Mouse (Mus musculus) kidney, postnatal 10 days (tissue): ENCODE data around the gene Gfod2.

Source experiments
- DNase-seq: peaks from one replicate; pipeline ENCODE4 v3.0.0; 2021; ENCODE audit warnings: mixed read lengths

Gfod2 gene

GRCm38 (mm10) chr8:105757796-105758276, 628 bp downstream of the Gfod2 start:
- no peak for DNase-seq

GRCm38 (mm10) chr8:105754688-105755087, 3.8 kb downstream of the Gfod2 start:
- DNase-seq: no peak

GRCm38 (mm10) chr8:105753916-105754315, 4.5 kb downstream of the Gfod2 start:
- DNase-seq: no peak

DNA sequence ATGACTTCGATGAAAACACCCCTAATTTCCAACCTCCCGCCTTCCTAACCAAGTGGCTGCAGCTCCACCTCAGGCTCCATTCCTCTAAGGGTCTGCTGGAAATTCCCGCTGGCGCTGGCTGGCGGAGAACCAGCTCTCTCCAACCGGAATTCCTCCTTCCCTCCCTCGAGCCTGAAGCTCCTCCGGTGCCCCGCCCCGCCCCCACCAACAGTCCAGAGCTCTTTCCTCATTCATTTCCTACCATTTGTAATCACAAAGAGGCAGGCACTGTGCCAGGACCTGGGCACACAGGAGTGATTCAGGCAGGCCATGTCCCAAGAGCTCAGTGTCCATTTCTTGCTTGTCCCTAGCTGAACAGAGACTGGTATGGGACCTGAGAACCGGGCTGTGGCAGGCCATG, 7.9 kb downstream of the Gfod2 start:
- peak; percentile 92 for DNase-seq

- no peak for DNase-seq
Measured at GRCm38 (mm10) chr8:105743301-105743700, 15.2 kb downstream of the Gfod2 start.

- DNase-seq: no peak
Measured at GRCm38 (mm10) chr8:105739216-105739615, 19.2 kb downstream of the Gfod2 start.

DNA sequence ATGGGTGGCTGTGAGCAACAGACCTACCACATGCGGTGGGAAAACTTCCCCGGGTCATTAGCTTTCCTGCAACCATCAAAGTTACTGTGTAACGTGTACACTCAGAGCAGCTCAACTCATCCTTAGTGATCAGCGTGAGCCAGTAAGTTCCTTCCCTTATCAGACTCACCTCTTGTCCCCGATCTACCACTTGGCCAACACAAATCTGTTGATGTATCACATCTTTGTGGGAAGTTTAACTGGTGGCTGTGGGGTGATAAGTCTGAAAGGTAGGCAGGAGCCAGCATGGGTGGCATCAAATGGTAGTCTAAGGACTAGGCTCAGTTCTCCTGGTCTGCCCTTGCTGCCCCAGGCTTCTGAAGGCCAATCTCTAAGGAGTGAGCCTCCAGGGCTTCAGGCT, 26.3 kb downstream of the Gfod2 start:
- no peak for DNase-seq

DNA sequence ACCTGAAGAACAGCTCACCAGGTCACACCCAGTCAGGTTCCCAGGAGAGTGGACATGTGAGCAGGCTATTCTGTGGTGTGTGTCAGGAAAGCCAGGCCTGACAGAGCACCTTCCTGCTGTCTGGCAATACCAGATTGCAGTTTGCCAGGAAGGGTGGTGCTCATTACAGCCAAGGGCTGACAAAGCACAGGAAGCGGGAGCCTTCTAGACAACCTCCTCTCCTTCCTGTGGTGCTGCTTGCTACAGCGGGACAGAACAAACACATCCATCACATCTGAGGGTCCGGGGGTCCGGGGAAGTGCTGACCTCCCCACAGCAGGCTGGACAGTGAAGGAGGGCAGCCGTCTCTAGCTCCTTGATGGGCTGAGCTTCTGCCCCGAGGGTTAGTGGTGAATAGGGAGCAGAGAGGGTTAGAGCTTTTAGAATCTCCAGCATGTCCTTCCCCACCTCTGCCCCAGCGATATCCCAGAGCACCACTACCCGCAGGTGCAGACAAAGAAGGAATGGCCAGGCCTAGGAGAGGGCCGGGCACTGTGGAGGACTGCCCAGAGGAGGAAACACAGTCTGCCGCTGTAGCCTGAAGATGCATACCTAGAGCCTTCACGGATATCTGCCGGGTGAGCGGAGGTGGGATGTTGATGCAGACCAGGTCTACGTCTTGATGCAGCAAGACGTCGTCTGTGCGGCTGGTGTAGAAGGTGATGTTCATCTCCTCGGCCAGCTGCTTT, 30.9 kb downstream of the Gfod2 start:
- DNase-seq: peak; percentile 64

GRCm38 (mm10) chr8:105725726-105726125, 32.7 kb downstream of the Gfod2 start:
- no peak for DNase-seq

DNA sequence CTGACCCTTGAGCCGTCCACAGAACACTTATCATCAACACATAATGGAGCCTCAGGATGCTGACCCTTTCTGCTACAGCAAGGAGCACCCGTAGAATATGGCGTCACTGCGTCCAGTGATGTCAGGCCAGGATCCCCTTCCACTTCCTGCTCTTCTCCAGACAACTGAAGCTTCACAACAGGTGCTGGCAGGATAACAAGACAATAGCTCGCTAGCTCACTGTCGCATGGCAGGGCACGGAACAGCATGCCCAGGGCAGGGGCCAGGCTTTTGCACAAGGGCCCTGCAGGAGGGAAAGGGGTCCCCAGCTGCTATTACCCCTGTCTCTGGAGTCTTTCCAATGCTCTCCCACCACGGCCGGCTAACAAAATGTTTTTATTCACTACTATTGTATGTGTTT, 35.6 kb downstream of the Gfod2 start:
- no peak for DNase-seq

DNA sequence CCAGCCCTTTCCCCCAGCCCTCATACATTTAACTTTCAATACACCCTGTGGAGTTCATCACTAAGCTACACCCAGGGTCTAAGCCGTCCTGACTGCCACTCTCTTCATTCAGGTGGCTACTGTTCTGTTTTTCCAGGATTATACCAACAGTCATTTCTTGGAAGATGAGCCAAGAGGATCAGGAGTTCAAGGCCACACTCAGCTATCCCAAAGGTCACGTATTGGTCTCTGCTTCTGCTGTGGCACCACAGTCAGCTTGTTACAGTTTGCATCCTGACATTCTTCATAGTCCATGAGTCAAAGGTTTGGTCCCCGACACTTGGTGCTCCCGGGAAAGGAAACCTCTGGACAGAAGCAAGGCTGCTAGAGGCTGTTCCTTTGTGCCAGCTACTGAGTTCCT, 38.8 kb downstream of the Gfod2 start:
- no peak for DNase-seq

GRCm38 (mm10) chr8:105716302-105716945, 42.0 kb downstream of the Gfod2 start:
- DNase-seq: no peak

- DNase-seq: peak; percentile 50
Measured at GRCm38 (mm10) chr8:105715042-105715441, 43.4 kb downstream of the Gfod2 start.

- DNase-seq: peak; percentile 95
Measured at GRCm38 (mm10) chr8:105714139-105714538, 44.3 kb downstream of the Gfod2 start.

GRCm38 (mm10) chr8:105712286-105712685, 46.2 kb downstream of the Gfod2 start:
- DNase-seq: no peak

DNA sequence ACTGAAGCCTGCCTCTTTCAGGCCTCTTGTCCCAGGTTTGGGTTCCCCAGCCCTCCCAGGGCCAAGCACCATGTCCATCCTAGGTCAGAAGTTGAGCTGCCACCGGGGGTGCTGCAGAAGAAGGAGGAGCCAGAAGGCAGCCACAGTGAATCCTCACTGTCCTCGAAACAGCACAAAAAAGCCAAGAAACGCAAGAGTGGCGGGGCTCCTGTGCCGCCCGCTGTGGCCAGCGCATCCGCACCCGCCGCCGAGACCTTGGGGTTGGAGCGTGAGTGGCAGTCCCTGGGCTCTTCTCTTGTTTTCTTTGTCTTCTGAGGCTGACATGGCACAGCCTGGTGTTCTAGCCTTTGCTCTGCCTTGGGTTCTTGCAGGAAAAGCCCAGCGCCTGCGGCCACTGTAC, 49.1 kb downstream of the Gfod2 start:
- no peak for DNase-seq

DNA sequence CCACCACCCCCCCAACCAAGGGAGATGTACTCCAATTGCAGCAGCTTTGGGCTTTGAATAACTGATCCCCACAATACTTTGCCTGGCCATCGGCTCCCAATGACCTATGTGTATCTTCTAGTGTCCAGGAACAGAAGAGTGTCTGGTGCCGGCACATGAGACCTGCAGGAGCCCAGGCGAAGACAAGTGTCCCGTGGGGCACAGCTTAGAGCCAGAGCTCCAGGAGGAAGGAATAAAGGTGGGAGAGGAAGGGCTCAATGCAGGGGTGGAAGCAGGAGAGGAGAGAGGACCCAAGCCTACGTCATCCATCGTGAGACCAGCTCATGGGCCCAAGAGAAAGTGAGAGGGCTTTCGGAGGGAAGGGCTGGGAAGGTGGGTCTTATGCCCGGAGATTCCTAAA, 49.8 kb downstream of the Gfod2 start:
- no peak for DNase-seq

GRCm38 (mm10) chr8:105707498-105708403, 50.7 kb downstream of the Gfod2 start, which contains the start of the genes 4933405L10Rik and Enkd1:
Gene 4933405L10Rik (plus strand): TSS chr8:105707655.
Gene Enkd1 (minus strand): TSS chr8:105708210.
- DNase-seq: peak; percentile 94

- peak; percentile 12 for DNase-seq
Measured at GRCm38 (mm10) chr8:105706426-105706825, 52.0 kb downstream of the Gfod2 start.

DNA sequence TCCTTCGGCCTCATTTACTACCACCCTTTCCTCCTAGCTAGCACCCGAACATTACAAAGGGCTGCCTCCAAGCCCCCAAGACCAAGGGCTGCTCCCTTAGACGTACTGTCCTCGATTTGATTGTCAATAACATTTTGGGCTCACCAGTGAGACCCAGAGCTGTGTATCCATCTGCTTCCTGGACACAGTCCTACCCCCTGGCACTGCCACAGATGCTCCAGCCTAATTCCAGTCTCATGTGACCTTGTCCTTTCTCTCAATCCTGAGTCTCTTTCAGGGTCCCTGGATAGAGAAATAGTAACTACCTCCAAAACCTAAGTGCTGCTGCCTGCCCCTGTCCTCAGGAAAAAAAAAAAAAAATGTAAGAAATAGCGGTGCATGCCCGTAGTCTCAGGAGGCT, 53.5 kb downstream of the Gfod2 start:
- no peak for DNase-seq

GRCm38 (mm10) chr8:105704146-105704812, 54.2 kb downstream of the Gfod2 start:
- peak; percentile 14 for DNase-seq

- DNase-seq: peak; percentile 14
Measured at GRCm38 (mm10) chr8:105702731-105703415, 55.6 kb downstream of the Gfod2 start.
